Comparison of ENCODE assay signal across 22 mouse cellular contexts in the genomic region with DNA sequence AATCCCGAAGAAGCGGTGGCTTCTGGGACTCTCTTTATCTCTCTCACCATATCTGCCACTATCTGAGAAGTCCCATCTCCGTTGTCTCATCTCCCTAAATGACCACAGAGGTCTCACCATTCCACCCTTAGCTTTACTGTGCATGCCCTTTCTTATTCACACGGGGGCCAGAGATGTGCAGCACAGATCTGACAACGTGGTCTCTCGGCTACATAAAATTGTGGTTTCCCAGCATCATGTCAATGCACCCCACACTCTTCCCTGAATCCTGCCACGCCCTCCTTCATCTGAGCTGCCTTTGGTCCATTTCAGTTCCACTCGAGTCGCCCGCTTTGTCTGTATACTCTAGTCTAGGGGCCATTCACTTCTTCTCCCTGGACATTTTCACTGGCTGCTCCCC.
"Had no signal": no experiment of that assay in that cellular context is flagged by ENCODE, and none has a peak within 500 bp of the region (broad histone marks: within the 10 kb centered on the region; RNA-seq: fewer than 3 reads in every experiment).

No protein-coding gene starts in this region.

- H3K27me3 ChIP-seq: heart, embryonic 13.5 days; heart, embryonic 15.5 days; hindbrain, embryonic 12.5 days; hindbrain, embryonic 13.5 days; hindbrain, embryonic 15.5 days; intestine, embryonic 15.5 days; kidney, embryonic 15.5 days had no signal

- H3K4me2 ChIP-seq: heart, embryonic 11.5 days; heart, embryonic 13.5 days; heart, embryonic 15.5 days; hindbrain, embryonic 12.5 days; hindbrain, embryonic 13.5 days; hindbrain, embryonic 14.5 days; hindbrain, embryonic 15.5 days; intestine, embryonic 15.5 days; kidney, embryonic 15.5 days had no signal

- H3K36me3 ChIP-seq: heart, embryonic 10.5 days; heart, embryonic 13.5 days; heart, embryonic 15.5 days; hindbrain, embryonic 10.5 days; hindbrain, embryonic 12.5 days; hindbrain, embryonic 15.5 days; intestine, embryonic 15.5 days; kidney, embryonic 15.5 days had no signal

- H3K27ac ChIP-seq: heart, embryonic 10.5 days; heart, embryonic 13.5 days; heart, embryonic 15.5 days; hindbrain, embryonic 10.5 days; hindbrain, embryonic 12.5 days; hindbrain, embryonic 13.5 days; hindbrain, embryonic 14.5 days; hindbrain, embryonic 15.5 days; hindbrain, postnatal 0 days; intestine, embryonic 15.5 days; kidney, embryonic 15.5 days; kidney, postnatal 0 days; layer of hippocampus, adult 2 months had no signal

- H3K9ac ChIP-seq: heart, embryonic 13.5 days; heart, embryonic 15.5 days; hindbrain, embryonic 12.5 days; hindbrain, embryonic 13.5 days; hindbrain, embryonic 14.5 days; hindbrain, embryonic 15.5 days; intestine, embryonic 15.5 days; kidney, embryonic 15.5 days had no signal

- ATAC-seq: hindbrain, postnatal 0 days; inflammation-experienced regulatory T-cells, adult 6 months; intestine, embryonic 15.5 days; intestine, embryonic 16.5 days; intestine, postnatal 0 days had no signal

- H3K4me3 ChIP-seq: heart, embryonic 10.5 days; heart, embryonic 13.5 days; heart, embryonic 15.5 days; hindbrain, embryonic 10.5 days; hindbrain, embryonic 12.5 days; hindbrain, embryonic 13.5 days; hindbrain, embryonic 15.5 days; intestine, embryonic 15.5 days; kidney, embryonic 15.5 days; layer of hippocampus, adult 2 months had no signal

- H3K9me3 ChIP-seq: heart, embryonic 10.5 days; heart, embryonic 13.5 days; heart, embryonic 15.5 days; hindbrain, embryonic 10.5 days; hindbrain, embryonic 12.5 days; hindbrain, embryonic 13.5 days; hindbrain, embryonic 15.5 days; intestine, embryonic 15.5 days; kidney, embryonic 15.5 days had no signal

- DNase-seq: kidney, adult 11 months; kidney, adult 18-20 months; kidney, adult 8-10 months; kidney, adult 9 months; layer of hippocampus, adult 9-11 months had no signal

- H3K4me1 ChIP-seq: hindbrain, embryonic 15.5 days had no signal
